Mouse (Mus musculus) forebrain, embryonic 15.5 days (tissue): ENCODE measurements around the gene Bhmt. TPM values are rescaled to one million over a fixed set of nuclear protein-coding genes. Genes with fewer than 3 reads are reported as not detected.

ENCODE experiments used
- ATAC-seq: fragments of 200-750 bp; cut with Nextera tagmentation; replicated peaks from 2 replicates; pipeline ENCODE4 v1.8.0; 2017; ENCODE audit warnings: mild to moderate bottlenecking, moderate TSS enrichment, moderate library complexity
- H3K27ac ChIP-seq: fragments of 300-500 bp; sonication (generic); replicated peaks from 2 replicates; pipeline ENCODE4 v1.5.1; 2015; ENCODE audit warnings: mild to moderate bottlenecking, inconsistent platforms
- H3K27me3 ChIP-seq: fragments of 300-500 bp; sonication (generic); 2 replicates; pipeline ENCODE4 v1.6.1; 2015; ENCODE audit warnings: inconsistent platforms
- H3K36me3 ChIP-seq: fragments of 300-500 bp; sonication (generic); 2 replicates; pipeline ENCODE4 v1.6.1; 2015; ENCODE audit warnings: mild to moderate bottlenecking, inconsistent platforms
- H3K4me1 ChIP-seq: fragments of 300-500 bp; sonication (generic); 2 replicates; pipeline ENCODE4 v1.6.1; 2015; ENCODE audit warnings: inconsistent platforms
- H3K4me2 ChIP-seq: fragments of 300-500 bp; sonication (generic); replicated peaks from 2 replicates; pipeline ENCODE4 v1.6.1; 2015; ENCODE audit warnings: mild to moderate bottlenecking, inconsistent platforms
- H3K4me3 ChIP-seq: fragments of 300-500 bp; sonication (generic); 2 replicates; pipeline ENCODE4 v1.5.1; 2015; ENCODE audit warnings: mild to moderate bottlenecking, inconsistent platforms
- H3K9ac ChIP-seq: fragments of 300-500 bp; sonication (generic); replicated peaks from 2 replicates; pipeline ENCODE4 v1.6.1; 2015; ENCODE audit warnings: mild to moderate bottlenecking, inconsistent platforms
- H3K9me3 ChIP-seq: fragments of 300-500 bp; sonication (generic); 2 replicates; pipeline ENCODE4 v1.6.1; 2016; ENCODE audit warnings: inconsistent platforms
- WGBS: fragments of 180-500 bp; shearing (Covaris S2); methylation state at CpG from one replicate; pipeline ENCODE4 v1.1.7; 2015; ENCODE audit warnings: mixed read lengths; 5-methylcytosine and 5-hydroxymethylcytosine counted together
- polyA plus RNA-seq: library from polyadenylated mRNA; unstranded; fragments of >200 nt; fragmentation: Nextera tagmentation; extraction: Ambion mirVana; gene quantifications from 2 replicates; pipeline ENCODE4 v1.2.1, GENCODE M21; 2015

The Bhmt gene
- polyA plus RNA-seq, 1 experiment from 2014 or later: 0.13 TPM

DNA sequence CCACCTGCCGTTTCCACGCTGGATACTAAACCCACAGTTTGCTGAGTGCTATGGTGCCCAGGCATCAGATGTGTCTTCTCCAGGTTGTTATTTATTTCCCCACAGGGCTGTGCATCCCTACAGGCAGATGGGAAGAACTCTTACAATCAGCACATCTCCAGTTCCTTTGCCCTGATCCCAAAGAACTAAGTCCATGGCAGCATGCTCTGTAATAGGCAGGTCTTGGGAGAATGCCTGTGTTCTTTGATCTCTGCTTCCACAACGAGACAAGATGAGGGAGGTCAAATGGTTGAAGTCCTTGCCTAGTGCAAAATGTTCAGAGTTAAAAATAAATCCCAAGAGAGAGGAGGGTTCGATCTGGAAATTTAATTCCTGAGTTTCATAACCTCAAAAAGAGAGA, 1.9 kb upstream of the Bhmt start:
- no peaks in the 10 kb centered on the region for H3K9me3 ChIP-seq
- no peaks in the 10 kb centered on the region for H3K4me1 ChIP-seq
- 75% methylated on average over 4 of the region's 4 CpGs for WGBS
- no peak overlapping the region for H3K4me3 ChIP-seq
- H3K36me3 ChIP-seq: no peaks in the 10 kb centered on the region
- no peak overlapping the region for H3K9ac ChIP-seq
- H3K27ac ChIP-seq: no peak overlapping the region
- no peak for ATAC-seq
- H3K4me2 ChIP-seq: no peak overlapping the region
- no peaks in the 10 kb centered on the region for H3K27me3 ChIP-seq

DNA sequence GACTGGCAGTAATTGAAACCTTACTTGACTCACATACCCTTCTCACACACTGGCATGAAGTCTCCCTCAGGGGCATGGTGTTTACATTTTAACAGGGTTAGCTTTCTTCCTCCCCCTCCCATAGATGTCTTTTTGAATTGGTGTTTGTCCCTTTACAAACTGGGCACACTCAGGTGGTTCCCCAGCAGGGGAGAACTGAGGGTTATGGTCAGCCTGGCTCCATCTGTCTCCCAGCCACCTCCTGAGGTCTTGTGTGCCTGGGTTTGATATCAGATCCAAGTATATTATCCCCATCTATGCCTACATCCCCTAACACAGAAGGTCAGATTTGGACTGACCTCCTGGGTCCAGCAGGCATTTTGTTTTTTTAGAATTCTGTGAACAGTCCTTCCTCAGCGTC, 1.2 kb downstream of the Bhmt start:
- Histone ChIP-seq H3K27me3 (no peaks in the 10 kb centered on the region), H3K9ac (no peak overlapping the region), H3K4me2 (no peak overlapping the region), H3K4me3 (no peak overlapping the region), H3K27ac (no peak overlapping the region), H3K4me1 (no peaks in the 10 kb centered on the region), H3K36me3 (no peaks in the 10 kb centered on the region), H3K9me3 (no peaks in the 10 kb centered on the region)
- ATAC-seq: no peak
- 87% methylated on average over 1 of the region's 1 CpGs for WGBS

DNA sequence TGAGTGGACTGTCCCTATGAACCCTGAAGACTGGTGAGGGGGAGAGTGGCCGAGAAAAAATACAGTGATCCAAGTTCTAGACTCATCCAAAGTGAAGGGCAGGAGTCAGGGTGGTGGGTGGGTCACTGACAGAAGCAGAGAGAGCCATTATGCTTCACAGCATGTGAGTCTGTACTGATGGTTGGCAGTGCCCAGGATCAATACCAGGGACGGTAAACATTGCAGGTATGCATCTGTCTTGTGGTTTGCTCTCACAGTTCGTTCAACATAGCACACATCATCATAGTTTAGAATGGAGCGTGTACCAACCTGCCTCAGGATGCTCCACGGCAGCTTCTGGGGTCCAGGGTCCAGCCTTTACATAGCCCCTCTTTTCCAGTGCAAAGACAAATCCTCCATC, 4.8 kb downstream of the Bhmt start:
- no peak overlapping the region for H3K4me3 ChIP-seq
- H3K4me2 ChIP-seq: no peak overlapping the region
- no peaks in the 10 kb centered on the region for H3K9me3 ChIP-seq
- H3K36me3 ChIP-seq: no peaks in the 10 kb centered on the region
- no peaks in the 10 kb centered on the region for H3K27me3 ChIP-seq
- H3K9ac ChIP-seq: no peak overlapping the region
- no peaks in the 10 kb centered on the region for H3K4me1 ChIP-seq
- 83% methylated on average over 5 of the region's 5 CpGs for WGBS
- H3K27ac ChIP-seq: no peak overlapping the region
- no peak for ATAC-seq

DNA sequence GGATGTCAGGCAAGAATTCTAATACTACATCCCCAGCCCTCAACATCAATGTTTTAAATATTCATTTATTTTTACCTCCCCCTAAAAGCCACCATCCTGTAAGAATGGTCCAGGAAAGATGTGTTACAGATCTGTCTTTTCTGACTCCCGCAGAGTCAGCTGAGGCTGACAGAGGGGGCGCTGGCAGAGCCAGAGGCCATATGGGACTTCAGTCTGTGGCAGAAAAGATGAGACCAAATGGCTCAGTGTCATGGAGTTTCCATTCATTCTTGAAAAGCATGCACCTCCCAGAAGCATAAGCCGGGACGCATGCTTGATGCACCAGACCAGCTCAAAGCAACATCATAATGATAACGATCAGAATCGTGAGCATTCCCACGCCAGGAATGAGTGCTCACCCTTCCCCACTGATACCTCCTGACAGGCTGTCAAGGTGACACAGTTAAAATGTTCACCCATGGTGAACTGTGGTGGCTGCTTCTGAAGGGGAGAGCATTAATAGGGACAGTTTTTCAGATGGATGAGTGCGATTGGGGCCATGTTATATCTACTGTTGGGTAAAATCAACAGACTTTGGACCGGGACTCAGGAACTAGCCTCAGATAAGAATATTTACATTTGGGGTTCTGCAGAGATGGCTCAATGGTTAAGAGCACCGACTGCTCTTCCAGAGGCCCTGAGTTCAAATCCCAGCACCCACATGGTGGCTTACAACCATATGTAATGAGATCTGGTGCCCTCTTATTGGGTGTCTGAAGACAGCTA, 6.6 kb downstream of the Bhmt start:
- WGBS: 71% methylated on average over 10 of the region's 10 CpGs

DNA sequence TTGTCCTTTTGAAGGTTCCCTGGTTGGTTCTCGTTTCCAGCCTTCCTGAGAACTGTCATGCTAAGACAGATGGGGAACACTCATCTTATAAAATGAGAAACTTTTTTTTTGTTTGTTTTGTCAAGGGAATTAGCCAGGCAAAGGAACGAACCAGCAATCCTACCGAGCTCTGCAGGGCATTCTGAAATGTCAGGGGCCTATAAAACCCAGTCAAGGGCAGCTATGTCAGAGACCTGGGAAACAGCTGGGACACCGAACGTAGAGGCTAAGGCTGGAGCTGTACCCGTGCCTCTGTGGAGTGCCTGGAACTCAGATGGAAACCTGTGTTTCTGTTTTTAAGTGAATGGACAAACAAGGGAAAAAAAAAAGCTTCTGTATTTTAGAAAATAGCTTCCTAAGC, 8.9 kb downstream of the Bhmt start:
- H3K4me3 ChIP-seq: no peak overlapping the region
- H3K4me2 ChIP-seq: no peak overlapping the region
- H3K27me3 ChIP-seq: no peaks in the 10 kb centered on the region
- H3K36me3 ChIP-seq: no peaks in the 10 kb centered on the region
- no peak for ATAC-seq
- WGBS: 15% methylated on average over 6 of the region's 6 CpGs
- no peaks in the 10 kb centered on the region for H3K4me1 ChIP-seq
- H3K9ac ChIP-seq: no peak overlapping the region
- H3K9me3 ChIP-seq: no peaks in the 10 kb centered on the region
- no peak overlapping the region for H3K27ac ChIP-seq

More for the DNA sequence above, 6.6 kb downstream of the Bhmt start:
- no peak; the same call in 1 of the 2 replicates for ATAC-seq
- Histone ChIP-seq H3K9ac (no peak overlapping the region), H3K36me3 (no peaks in the 10 kb centered on the region), H3K4me3 (no peak overlapping the region), H3K4me2 (no peak overlapping the region), H3K27ac (no peak overlapping the region), H3K27me3 (no peaks in the 10 kb centered on the region), H3K4me1 (no peaks in the 10 kb centered on the region), H3K9me3 (no peaks in the 10 kb centered on the region)

DNA sequence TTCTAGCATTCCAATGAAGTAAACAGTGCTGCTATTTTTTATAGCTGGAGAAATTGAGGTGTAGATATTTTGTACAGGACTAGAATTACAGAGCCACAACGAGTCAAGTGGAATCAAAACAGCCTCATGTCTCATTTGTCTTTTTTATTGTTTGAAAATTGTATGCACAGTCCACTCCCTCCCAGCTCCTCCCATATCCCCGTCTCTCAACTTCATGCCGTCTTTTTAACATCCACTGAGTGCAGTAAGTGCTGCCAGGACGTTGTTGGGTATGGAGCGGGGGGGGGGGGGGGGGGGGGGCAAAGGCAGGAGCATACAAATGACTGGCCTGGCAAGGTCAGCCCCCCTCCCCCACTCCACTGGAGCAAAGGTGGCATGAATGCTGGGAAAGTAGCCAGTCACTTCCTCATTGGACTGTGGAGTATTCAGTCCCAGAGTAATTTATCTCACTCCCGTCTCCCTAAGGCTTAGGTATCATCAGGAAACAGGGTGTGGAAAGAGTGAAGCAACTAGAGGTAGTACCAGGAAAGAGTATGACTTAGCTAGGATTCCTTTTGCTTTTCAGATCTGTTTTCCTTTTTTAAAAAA, 23.3 kb downstream of the Bhmt start:
- no peaks in the 10 kb centered on the region for H3K27me3 ChIP-seq
- H3K9me3 ChIP-seq: no peaks in the 10 kb centered on the region
- no peak overlapping the region for H3K4me2 ChIP-seq
- WGBS: 29% methylated on average over 5 of the region's 6 CpGs
- no peaks in the 10 kb centered on the region for H3K36me3 ChIP-seq
- no peak for ATAC-seq
- H3K9ac ChIP-seq: no peak overlapping the region
- H3K4me3 ChIP-seq: no peak overlapping the region
- no peak overlapping the region for H3K27ac ChIP-seq
- H3K4me1 ChIP-seq: peaks cover 4% of the 10 kb centered on the region; the same call in 1 of the 2 replicates

DNA sequence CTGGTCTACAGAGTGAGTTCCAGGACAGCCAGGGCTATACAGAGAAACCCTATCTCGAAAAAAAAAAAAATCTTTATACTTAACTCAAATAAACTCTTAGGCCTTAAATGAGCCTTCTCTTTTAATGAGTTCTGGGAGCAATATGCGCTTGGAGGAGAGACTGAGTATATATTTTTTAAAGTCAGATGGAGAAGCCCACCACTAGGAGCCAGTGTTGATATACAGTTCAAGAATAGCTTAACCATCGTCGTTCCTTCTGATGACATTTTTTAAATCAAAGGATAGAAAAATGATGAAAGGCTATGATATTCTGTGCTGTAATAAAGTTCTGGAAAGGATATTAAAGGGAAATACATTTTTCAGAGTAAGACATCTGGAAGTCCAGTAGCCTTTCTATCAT, 24.0 kb downstream of the Bhmt start:
- H3K27me3 ChIP-seq: no peaks in the 10 kb centered on the region
- no peak overlapping the region for H3K4me3 ChIP-seq
- H3K4me2 ChIP-seq: no peak overlapping the region
- peaks cover 4% of the 10 kb centered on the region; the same call in 1 of the 2 replicates for H3K4me1 ChIP-seq
- ATAC-seq: no peak
- H3K9ac ChIP-seq: no peak overlapping the region
- no peaks in the 10 kb centered on the region for H3K36me3 ChIP-seq
- H3K9me3 ChIP-seq: no peaks in the 10 kb centered on the region
- H3K27ac ChIP-seq: no peak overlapping the region
- WGBS: 82% methylated on average over 4 of the region's 4 CpGs

DNA sequence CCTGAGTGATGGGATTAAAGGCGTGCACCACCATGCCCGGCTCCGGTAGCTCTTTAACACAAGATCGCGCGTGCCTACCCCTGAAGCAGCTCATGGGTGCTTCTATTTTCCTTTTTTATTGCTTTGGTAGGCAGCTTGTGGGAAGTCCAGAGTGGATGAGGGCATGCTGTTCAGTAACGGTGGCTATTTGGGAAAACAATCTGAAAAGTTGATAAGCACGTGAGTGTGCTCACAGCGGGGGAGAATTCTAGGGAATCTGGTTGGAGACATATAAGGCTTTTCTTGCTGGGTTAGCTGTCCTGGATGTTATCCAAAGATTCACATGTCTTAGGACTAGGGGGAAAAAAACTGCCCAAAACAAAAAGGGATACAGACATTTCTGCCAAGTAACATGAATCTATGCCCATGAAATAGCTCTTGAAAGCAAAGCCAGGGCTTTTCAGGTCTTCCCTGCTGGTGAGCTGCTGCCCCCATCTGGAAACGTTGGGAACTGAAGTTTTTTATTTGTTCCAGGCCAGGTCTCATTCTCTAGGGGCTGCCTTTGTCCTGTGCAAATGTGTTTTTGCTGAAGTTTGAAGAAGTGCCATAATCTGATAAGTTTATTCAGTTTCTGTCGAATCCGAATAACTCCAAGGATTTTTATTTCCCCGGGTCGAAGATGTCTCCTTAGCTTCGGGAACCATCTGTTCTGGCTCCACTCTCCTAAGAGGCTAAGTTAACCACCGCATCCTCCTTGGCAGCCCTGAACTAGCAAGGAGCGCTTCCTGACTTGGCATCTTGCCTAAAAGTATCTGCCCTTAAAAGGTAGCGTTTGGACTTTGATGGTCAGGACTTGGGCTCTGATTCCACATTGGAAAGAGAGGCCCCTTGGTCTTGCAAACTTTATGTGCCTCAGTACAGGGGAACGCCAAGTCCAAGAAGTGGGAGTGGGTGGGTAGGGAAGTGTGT, 24.8 kb downstream of the Bhmt start:
- no peaks in the 10 kb centered on the region for H3K9me3 ChIP-seq
- no peak overlapping the region for H3K27ac ChIP-seq
- peak; percentile 85 for ATAC-seq
- no peak overlapping the region for H3K9ac ChIP-seq
- peaks cover 4% of the 10 kb centered on the region; the same call in 1 of the 2 replicates for H3K4me1 ChIP-seq
- WGBS: 55% methylated on average over 19 of the region's 19 CpGs
- no peak overlapping the region for H3K4me3 ChIP-seq
- no peaks in the 10 kb centered on the region for H3K36me3 ChIP-seq
- no peaks in the 10 kb centered on the region for H3K27me3 ChIP-seq
- no peak overlapping the region for H3K4me2 ChIP-seq

DNA sequence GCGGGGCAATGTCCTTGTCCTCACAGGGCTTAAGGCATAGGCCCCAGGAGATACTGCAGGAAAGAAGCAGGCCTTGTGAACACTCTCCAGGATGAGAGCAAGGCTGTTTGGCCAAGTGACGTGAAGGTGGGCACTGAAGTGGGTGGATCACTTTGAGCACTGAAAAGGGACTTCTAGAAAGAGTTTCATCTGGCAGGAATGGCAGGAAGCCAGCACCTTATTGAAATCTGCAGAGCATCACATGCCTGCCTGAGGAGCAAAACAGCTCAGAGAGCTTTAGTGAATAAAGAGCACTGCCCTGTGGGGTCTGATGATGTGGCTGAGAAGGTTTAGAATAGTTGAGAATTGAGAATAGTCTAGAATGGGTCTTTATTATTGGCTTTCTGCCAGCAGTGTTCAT, 29.3 kb downstream of the Bhmt start:
- no peak for ATAC-seq
- no peak overlapping the region for H3K4me3 ChIP-seq
- no peak overlapping the region for H3K27ac ChIP-seq

DNA sequence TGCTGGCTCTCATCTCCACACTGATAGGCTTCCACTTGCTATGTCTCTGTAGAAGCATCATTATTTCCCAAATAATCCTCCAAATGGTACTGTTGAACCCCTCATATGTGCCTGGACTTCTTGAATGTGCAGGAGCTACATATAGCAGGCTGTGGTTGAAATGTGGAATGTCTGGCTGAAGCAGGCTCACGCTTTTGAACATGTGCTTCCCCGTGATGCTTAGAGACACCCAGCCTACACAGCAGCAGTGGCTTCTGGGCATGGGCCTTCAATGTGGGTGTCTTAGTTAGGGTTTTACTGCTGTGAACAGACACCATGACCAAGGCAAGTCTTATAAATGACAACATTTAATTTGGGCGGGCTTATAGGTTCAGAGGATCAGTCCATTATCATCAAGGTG, 30.1 kb downstream of the Bhmt start:
- Histone ChIP-seq H3K36me3 (no peaks in the 10 kb centered on the region), H3K4me1 (peaks cover 6% of the 10 kb centered on the region; the same call in 1 of the 2 replicates), H3K4me2 (no peak overlapping the region), H3K27me3 (no peaks in the 10 kb centered on the region), H3K9me3 (no peaks in the 10 kb centered on the region), H3K4me3 (no peak overlapping the region), H3K9ac (no peak overlapping the region), H3K27ac (no peak overlapping the region)
- no peak for ATAC-seq
- 97% methylated on average over 3 of the region's 3 CpGs for WGBS

More for the DNA sequence above, 29.3 kb downstream of the Bhmt start:
- peaks cover 7% of the 10 kb centered on the region; the same call in 1 of the 2 replicates for H3K4me1 ChIP-seq
- no peaks in the 10 kb centered on the region for H3K27me3 ChIP-seq
- no peaks in the 10 kb centered on the region for H3K9me3 ChIP-seq
- no peaks in the 10 kb centered on the region for H3K36me3 ChIP-seq
- H3K4me2 ChIP-seq: no peak overlapping the region
- H3K9ac ChIP-seq: no peak overlapping the region
- 63% methylated on average over 2 of the region's 2 CpGs for WGBS

DNA sequence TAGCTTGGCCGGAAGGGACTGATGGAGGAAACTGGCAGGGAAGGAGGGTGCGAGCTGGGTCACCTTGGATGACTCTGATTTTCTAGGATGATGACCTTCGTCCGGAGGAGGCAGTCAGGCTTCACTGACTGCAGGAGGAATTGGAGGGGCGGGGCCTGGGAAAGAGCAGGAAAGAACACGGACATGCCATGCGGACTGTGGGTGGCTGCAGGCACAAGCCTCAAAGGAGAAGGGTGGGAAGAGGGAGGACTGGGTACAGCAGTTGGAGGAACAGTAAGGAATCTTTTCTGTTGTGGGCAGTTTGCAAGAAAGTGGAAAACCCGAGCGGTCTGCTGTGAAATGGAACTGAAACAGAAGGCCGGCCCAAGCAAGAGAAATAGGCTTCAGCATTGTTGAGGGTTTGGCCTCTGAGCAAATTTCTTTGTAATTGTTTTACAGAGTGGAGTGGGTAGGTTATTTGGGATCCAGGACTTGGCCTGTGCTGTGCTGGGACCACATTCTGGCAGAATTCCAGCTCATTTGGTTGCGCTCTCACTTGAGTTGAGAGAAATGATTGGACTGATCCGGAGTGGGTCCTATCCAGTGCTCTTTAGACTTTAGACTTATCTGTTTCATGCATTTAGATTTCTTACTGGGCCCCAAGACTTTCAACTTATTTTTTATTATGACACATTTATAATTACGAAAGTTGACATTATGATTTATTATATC, 30.7 kb downstream of the Bhmt start:
- ATAC-seq: peak; percentile 57; the same call in 1 of the 2 replicates
- WGBS: 71% methylated on average over 13 of the region's 13 CpGs

More for the DNA sequence above, 30.7 kb downstream of the Bhmt start:
- no peaks in the 10 kb centered on the region for H3K9me3 ChIP-seq
- H3K27ac ChIP-seq: no peak overlapping the region
- H3K4me2 ChIP-seq: no peak overlapping the region
- no peaks in the 10 kb centered on the region for H3K36me3 ChIP-seq
- H3K4me3 ChIP-seq: no peak overlapping the region
- H3K4me1 ChIP-seq: 0 out of 2 replicates have a peak, but pooled peaks cover 3% of the 10 kb centered on the region
- H3K9ac ChIP-seq: no peak overlapping the region
- no peaks in the 10 kb centered on the region for H3K27me3 ChIP-seq
